Mouse (Mus musculus) G1E-ER4 (cell line): ENCODE measurements around the gene Agt. TPM values are rescaled to one million over a fixed set of nuclear protein-coding genes. Genes with fewer than 3 reads are reported as not detected.

Experiments used
- GATA1 ChIP-seq: IDR thresholded peaks from one replicate; pipeline ENCODE4 v1.8.0; 2012; ENCODE audit warnings: low read length, inconsistent platforms
- polyA plus RNA-seq: library from polyadenylated mRNA; stranded (reverse); fragments of >175 nt; gene quantifications from 2 replicates; pipeline ENCODE4 v1.2.3, GENCODE M21; 2012

Gene Agt
- polyA plus RNA-seq: not detected in 2 replicates

DNA sequence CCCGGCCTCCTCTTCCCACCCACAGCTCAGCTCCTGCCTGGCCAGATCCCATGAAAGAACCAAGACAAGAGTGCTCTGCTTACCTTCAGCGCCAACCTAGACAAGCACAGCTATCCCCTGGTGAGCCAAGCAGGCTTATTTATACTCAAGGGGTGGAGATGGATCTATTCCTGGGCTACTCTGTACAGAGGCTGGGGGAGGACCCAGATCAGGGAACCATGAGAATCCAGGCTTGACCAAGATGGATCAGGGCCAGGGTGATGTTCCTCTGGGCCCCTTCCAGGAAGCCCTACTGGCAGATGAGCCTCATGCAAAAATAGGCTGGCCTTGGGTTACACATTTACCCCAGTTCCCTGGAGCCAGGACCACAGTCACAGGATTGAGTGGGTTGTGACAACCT lies at the start of gene Agt:
Gene Agt, minus strand, starts transcription at position 114 of the 400 bp plus-strand sequence.
- no peak for TF ChIP-seq GATA1

DNA sequence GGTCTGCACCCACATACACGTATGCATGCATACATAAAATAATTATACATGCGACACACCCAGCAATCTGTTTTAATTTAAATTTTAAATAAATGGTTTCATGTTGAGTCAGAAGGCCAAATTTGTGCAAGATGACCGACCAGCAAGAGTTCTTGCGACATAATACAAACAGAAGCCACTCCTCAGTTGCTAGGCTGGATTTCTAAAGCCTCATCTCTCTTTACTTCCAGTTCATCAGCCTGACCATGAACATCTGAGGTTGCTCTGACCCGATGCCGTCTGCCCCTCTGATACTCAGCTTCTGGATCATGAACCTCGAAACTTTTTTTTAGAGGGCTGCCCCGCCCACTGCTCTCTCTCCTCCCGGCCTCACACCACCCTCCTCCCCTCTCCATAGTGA lies 48.7 kb upstream of the Agt start:
- no peak for TF ChIP-seq GATA1

- TF ChIP-seq GATA1: no peak
These were observed 47.9 kb upstream of the Agt start for GRCm38 (mm10) chr8:124617266-124617869.

GRCm38 (mm10) chr8:124614325-124614724 lies 44.8 kb upstream of the Agt start:
- no peak for TF ChIP-seq GATA1

GRCm38 (mm10) chr8:124608972-124609353 lies 39.5 kb upstream of the Agt start:
- TF ChIP-seq GATA1: no peak

- TF ChIP-seq GATA1: no peak
These were observed 38.9 kb upstream of the Agt start for GRCm38 (mm10) chr8:124608239-124608971.

GRCm38 (mm10) chr8:124604066-124604465 lies 34.6 kb upstream of the Agt start:
- TF ChIP-seq GATA1: no peak

DNA sequence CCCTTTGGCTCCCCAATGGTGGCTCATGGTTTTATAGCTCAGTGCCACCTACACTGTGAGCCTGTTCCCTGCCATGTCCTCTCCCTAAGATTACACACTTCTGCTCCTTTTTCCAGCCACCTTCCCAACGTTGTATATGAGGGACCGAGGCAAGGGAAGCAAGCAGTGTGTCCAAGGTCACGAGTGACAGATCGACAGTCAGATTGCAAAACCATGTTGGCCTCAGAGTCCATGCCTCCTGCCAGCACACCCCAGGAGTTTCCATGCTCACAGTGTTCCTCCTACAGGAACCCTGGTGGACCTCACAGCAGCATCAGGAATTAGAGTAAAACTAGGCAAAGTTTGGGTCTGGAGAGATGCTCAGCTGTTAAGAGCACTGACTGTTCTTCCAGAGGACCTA lies 19.9 kb upstream of the Agt start:
- TF ChIP-seq GATA1: no peak

GRCm38 (mm10) chr8:124586556-124586955 lies 17.1 kb upstream of the Agt start:
- TF ChIP-seq GATA1: no peak

- TF ChIP-seq GATA1: no peak
These were observed 16.4 kb upstream of the Agt start for GRCm38 (mm10) chr8:124585718-124586425.

DNA sequence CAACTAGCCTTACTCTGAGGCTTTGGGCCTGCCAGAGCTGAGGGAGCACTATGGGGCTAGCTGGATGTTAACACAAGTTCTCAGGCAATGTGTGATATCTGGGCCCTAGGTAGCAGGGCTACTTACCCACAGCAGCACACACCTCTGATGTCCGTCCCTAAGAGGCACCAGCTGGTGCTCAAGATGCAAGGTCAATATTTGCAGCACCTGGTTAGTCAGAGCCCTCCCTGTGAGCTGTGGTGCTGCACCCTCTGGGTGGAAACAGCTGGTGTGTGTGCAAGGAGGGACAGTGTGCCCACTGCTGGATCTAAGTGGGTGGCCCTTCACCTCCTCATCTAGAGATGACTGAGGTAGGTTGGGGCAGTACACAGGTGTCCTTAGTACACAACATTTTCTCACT lies 7.2 kb upstream of the Agt start:
- TF ChIP-seq GATA1: no peak

- no peak for TF ChIP-seq GATA1
These were observed 6.3 kb upstream of the Agt start, which contains the start of gene Capn9 for GRCm38 (mm10) chr8:124575811-124576210. Gene Capn9 (plus strand): TSS chr8:124576111.

- TF ChIP-seq GATA1: no peak
These were observed 4.2 kb upstream of the Agt start for GRCm38 (mm10) chr8:124573552-124574340.

DNA sequence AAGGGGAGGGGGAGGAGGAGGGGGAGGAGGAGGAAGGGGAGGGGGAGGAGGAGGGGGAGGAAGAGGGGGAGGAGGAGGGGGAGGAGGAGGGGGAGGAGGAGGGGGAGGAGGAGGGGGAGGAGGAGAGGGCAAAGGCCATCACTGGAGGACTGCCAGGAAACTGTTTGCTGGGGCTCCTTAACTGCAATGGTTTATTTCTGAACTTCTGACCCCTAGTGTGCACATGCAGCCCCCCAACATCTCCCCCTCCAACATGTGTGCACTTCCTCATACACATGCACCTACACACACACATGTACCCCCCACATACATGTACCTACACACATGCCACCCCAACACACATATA lies 2.9 kb upstream of the Agt start:
- TF ChIP-seq GATA1: no peak

GRCm38 (mm10) chr8:124571732-124572429 lies 2.4 kb upstream of the Agt start:
- TF ChIP-seq GATA1: no peak
